Mouse (Mus musculus) forebrain, embryonic 14.5 days (tissue): Measurements from ENCODE around the gene Zfp691. TPM values are rescaled to one million over a fixed set of nuclear protein-coding genes. Genes with fewer than 3 reads are reported as not detected.

ENCODE experiments used
- ATAC-seq: fragments of 200-750 bp; cut with Nextera tagmentation; 2 replicates; pipeline ENCODE4 v1.8.0; 2017; ENCODE audit warnings: mild to moderate bottlenecking, moderate library complexity
- DNase-seq: peaks from one replicate; pipeline ENCODE4 v3.0.0-alpha.2; 2015; ENCODE audit warnings: low spot score
- H3K27ac ChIP-seq: fragments of 300-500 bp; sonication (generic); 2 replicates; pipeline ENCODE4 v1.5.1; 2014; ENCODE audit warnings: low read depth, mild to moderate bottlenecking, control low read depth, low read length, moderate library complexity
- H3K27me3 ChIP-seq: fragments of 300-500 bp; sonication (generic); replicated peaks from 2 replicates; pipeline ENCODE4 v1.6.1; 2014; ENCODE audit warnings: low read length, control low read depth, mixed read lengths; ENCODE audit not compliant: control insufficient read depth, insufficient read depth
- H3K36me3 ChIP-seq: fragments of 300-500 bp; sonication (generic); 2 replicates; pipeline ENCODE4 v1.6.1; 2014; ENCODE audit warnings: low read length, control low read depth; ENCODE audit not compliant: control insufficient read depth, insufficient read depth
- H3K4me1 ChIP-seq: fragments of 300-500 bp; sonication (generic); 2 replicates; pipeline ENCODE4 v1.6.1; 2014; ENCODE audit warnings: antibody characterized with exemption, low read length, control low read depth; ENCODE audit not compliant: control insufficient read depth, insufficient read depth
- H3K4me2 ChIP-seq: fragments of 300-500 bp; sonication (generic); 2 replicates; pipeline ENCODE4 v1.6.1; 2014; ENCODE audit warnings: mild to moderate bottlenecking, control low read depth, low read length
- H3K4me3 ChIP-seq: fragments of 300-500 bp; sonication (generic); 2 replicates; pipeline ENCODE4 v1.5.1; 2014; ENCODE audit warnings: low read depth, low read length, control low read depth
- H3K9ac ChIP-seq: fragments of 300-500 bp; sonication (generic); 2 replicates; pipeline ENCODE4 v1.6.1; 2014; ENCODE audit warnings: mild to moderate bottlenecking, low read length, control low read depth, moderate library complexity
- H3K9me3 ChIP-seq: fragments of 300-500 bp; sonication (generic); replicated peaks from 2 replicates; pipeline ENCODE4 v1.6.1; 2016; ENCODE audit warnings: low read length, control low read depth, mixed read lengths; ENCODE audit not compliant: control insufficient read depth
- WGBS: fragments of 180-500 bp; shearing (Covaris S2); extraction: QIAGEN DNeasy Blood & Tissue Kit; methylation state at CpG from one replicate; pipeline ENCODE4 v1.1.7; 2014; 5-methylcytosine and 5-hydroxymethylcytosine counted together
- polyA plus RNA-seq: library from polyadenylated mRNA; unstranded; fragments of >200 nt; fragmentation: Nextera tagmentation; extraction: Ambion mirVana; gene quantifications from 2 replicates; pipeline ENCODE4 v1.2.1, GENCODE M21; 2014

Gene Zfp691
- polyA plus RNA-seq, 1 experiment from 2014 or later = 4.3 TPM

- no peak overlapping the region for H3K4me2 ChIP-seq
- H3K4me1 ChIP-seq = peaks cover 14% of the 10 kb centered on the region
- no peaks in the 10 kb centered on the region for H3K9me3 ChIP-seq
- no peak overlapping the region for H3K9ac ChIP-seq
- DNase-seq (no peak), ATAC-seq (no peak)
- H3K27ac ChIP-seq = no peak overlapping the region
- H3K36me3 ChIP-seq = no peaks in the 10 kb centered on the region
- no peak overlapping the region for H3K4me3 ChIP-seq
- no peaks in the 10 kb centered on the region for H3K27me3 ChIP-seq
- 85% methylated on average over 4 of the region's 4 CpGs for WGBS
Observed at GRCm38 (mm10) chr4:119192757-119193156, 18.8 kb upstream of the Zfp691 start.

GRCm38 (mm10) chr4:119191273-119191672 is 17.3 kb upstream of the Zfp691 start:
- ATAC-seq (no peak), DNase-seq (no peak)
- no peaks in the 10 kb centered on the region for H3K27me3 ChIP-seq
- no peak overlapping the region for H3K27ac ChIP-seq
- peaks cover 2% of the 10 kb centered on the region; the same call in 1 of the 2 replicates for H3K4me1 ChIP-seq
- no peaks in the 10 kb centered on the region for H3K9me3 ChIP-seq
- 74% methylated on average over 3 of the region's 3 CpGs for WGBS
- no peak overlapping the region for H3K9ac ChIP-seq
- H3K4me3 ChIP-seq = no peak overlapping the region
- no peaks in the 10 kb centered on the region for H3K36me3 ChIP-seq
- H3K4me2 ChIP-seq = no peak overlapping the region

- H3K9ac ChIP-seq = no peak overlapping the region
- no peak overlapping the region for H3K4me2 ChIP-seq
- H3K4me3 ChIP-seq = no peak overlapping the region
- H3K27me3 ChIP-seq = no peaks in the 10 kb centered on the region
- no peaks in the 10 kb centered on the region for H3K9me3 ChIP-seq
- H3K27ac ChIP-seq = no peak overlapping the region
- no peak for DNase-seq
- no peak for ATAC-seq
- no peaks in the 10 kb centered on the region for H3K4me1 ChIP-seq
- WGBS = 88% methylated on average over 8 of the region's 8 CpGs
- no peaks in the 10 kb centered on the region for H3K36me3 ChIP-seq
Observed at GRCm38 (mm10) chr4:119190618-119191017, 16.6 kb upstream of the Zfp691 start.

GRCm38 (mm10) chr4:119189864-119190263 is 15.9 kb upstream of the Zfp691 start, which contains the start of gene Ermap:
Gene Ermap (minus strand): TSS chr4:119190011.
- Histone ChIP-seq H3K4me3 (no peak within 1 kb of the TSS), H3K4me1 (no peaks in the 10 kb centered on the region), H3K36me3 (no peaks in the 10 kb centered on the region), H3K27me3 (no peaks in the 10 kb centered on the region), H3K4me2 (no peak within 1 kb of the TSS), H3K9ac (no peak within 1 kb of the TSS), H3K27ac (no peak within 1 kb of the TSS), H3K9me3 (no peaks in the 10 kb centered on the region)
- no peak for ATAC-seq
- WGBS = 73% methylated on average over 6 of the region's 6 CpGs
- no peak for DNase-seq

- DNase-seq (no peak), ATAC-seq (no peak)
- Histone ChIP-seq H3K4me1 (no peaks in the 10 kb centered on the region), H3K9me3 (no peaks in the 10 kb centered on the region), H3K4me2 (no peak overlapping the region), H3K27me3 (no peaks in the 10 kb centered on the region), H3K36me3 (no peaks in the 10 kb centered on the region), H3K4me3 (no peak overlapping the region), H3K9ac (no peak overlapping the region), H3K27ac (no peak overlapping the region)
- 64% methylated on average over 6 of the region's 6 CpGs for WGBS
Observed at GRCm38 (mm10) chr4:119189392-119189791, 15.4 kb upstream of the Zfp691 start.

GRCm38 (mm10) chr4:119188060-119188785 is 14.2 kb upstream of the Zfp691 start:
- WGBS = 61% methylated on average over 11 of the region's 11 CpGs
- DNase-seq (no peak), ATAC-seq (no peak)
- Histone ChIP-seq H3K9ac (no peak overlapping the region), H3K27ac (no peak overlapping the region), H3K9me3 (no peaks in the 10 kb centered on the region), H3K27me3 (no peaks in the 10 kb centered on the region), H3K4me3 (no peak overlapping the region), H3K4me2 (no peak overlapping the region), H3K4me1 (no peaks in the 10 kb centered on the region), H3K36me3 (no peaks in the 10 kb centered on the region)

DNA sequence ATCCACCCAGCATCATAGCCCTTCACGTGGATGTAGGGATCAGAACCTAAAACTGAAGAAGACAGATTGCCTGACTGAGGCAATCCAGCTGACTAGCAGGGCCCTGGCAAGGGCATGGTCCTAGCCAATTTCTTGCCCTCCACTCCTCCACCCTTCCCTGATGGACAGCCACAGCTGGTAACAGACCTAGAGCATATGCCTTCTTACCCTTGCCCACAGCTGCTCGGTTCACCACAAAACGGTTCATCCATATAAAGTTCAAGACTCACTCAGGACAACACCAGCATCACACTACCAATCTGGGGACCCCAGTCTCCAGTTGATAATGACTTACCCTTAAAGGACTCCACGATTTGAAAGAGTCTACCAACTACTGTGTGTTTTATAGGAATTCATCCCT is 11.8 kb upstream of the Zfp691 start:
- H3K27ac ChIP-seq = no peak overlapping the region
- H3K4me3 ChIP-seq = no peak overlapping the region
- H3K36me3 ChIP-seq = no peaks in the 10 kb centered on the region
- H3K4me2 ChIP-seq = no peak overlapping the region
- H3K27me3 ChIP-seq = no peaks in the 10 kb centered on the region
- H3K4me1 ChIP-seq = no peaks in the 10 kb centered on the region
- 85% methylated on average over 4 of the region's 4 CpGs for WGBS
- no peak for DNase-seq
- no peaks in the 10 kb centered on the region for H3K9me3 ChIP-seq
- ATAC-seq = no peak
- H3K9ac ChIP-seq = no peak overlapping the region

- Histone ChIP-seq H3K4me3 (no peak overlapping the region), H3K36me3 (no peaks in the 10 kb centered on the region), H3K27ac (no peak overlapping the region), H3K27me3 (no peaks in the 10 kb centered on the region), H3K9me3 (no peaks in the 10 kb centered on the region), H3K4me2 (no peak overlapping the region), H3K4me1 (no peaks in the 10 kb centered on the region), H3K9ac (no peak overlapping the region)
- DNase-seq (no peak), ATAC-seq (no peak)
- 58% methylated on average over 1 of the region's 1 CpGs for WGBS
Observed at GRCm38 (mm10) chr4:119183525-119183924, 9.5 kb upstream of the Zfp691 start.

DNA sequence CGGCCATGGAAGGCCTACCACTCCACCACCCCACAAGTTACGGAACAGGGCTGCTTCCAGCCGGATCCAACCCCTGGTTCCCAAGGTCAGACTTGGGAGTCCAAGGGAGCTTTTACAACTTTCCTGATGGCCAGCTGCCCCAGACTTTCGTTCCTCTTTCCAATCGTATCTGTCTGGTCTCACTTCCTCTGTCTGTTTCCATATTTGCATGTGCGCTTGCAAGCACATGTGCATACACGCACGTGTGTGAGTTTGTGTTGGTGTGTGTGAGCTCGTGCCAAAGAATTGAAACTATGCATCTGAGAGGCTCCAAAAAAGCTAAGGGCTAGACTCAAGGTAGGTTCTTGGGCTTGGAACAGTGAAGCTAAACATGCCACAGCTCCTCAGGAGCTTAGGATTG is 7.5 kb upstream of the Zfp691 start:
- no peaks in the 10 kb centered on the region for H3K36me3 ChIP-seq
- ATAC-seq (no peak), DNase-seq (no peak)
- H3K27ac ChIP-seq = no peak overlapping the region
- no peak overlapping the region for H3K9ac ChIP-seq
- no peaks in the 10 kb centered on the region for H3K4me1 ChIP-seq
- H3K27me3 ChIP-seq = no peaks in the 10 kb centered on the region
- H3K4me3 ChIP-seq = no peak overlapping the region
- whole genome bisulfite sequencing = 89% methylated on average over 9 of the region's 9 CpGs
- no peaks in the 10 kb centered on the region for H3K9me3 ChIP-seq
- no peak overlapping the region for H3K4me2 ChIP-seq
